Mouse (Mus musculus) testis, adult 2 months (tissue): ENCODE measurements around the gene Ift20.

ENCODE experiments used
- CTCF ChIP-seq: fragments of 200-500 bp; IDR thresholded peaks from 2 replicates; pipeline ENCODE4 v1.5.1; 2012; ENCODE audit warnings: low read depth, mild to moderate bottlenecking, inconsistent platforms, low read length, moderate library complexity; ENCODE audit not compliant: control insufficient read depth, insufficient read depth, insufficient replicate concordance
- POLR2A ChIP-seq: fragments of 200-500 bp; IDR thresholded peaks from 2 replicates; pipeline ENCODE4 v1.6.1; 2012; ENCODE audit warnings: low read depth, mild to moderate bottlenecking, inconsistent platforms, low read length, moderate library complexity; ENCODE audit not compliant: control insufficient read depth

GRCm38 (mm10) chr11:78567614-78568013, 31.5 kb downstream of the Ift20 start:
- TF ChIP-seq CTCF: no peak
- TF ChIP-seq POLR2A: no peak
